Mouse (Mus musculus) E14TG2a.4 (cell line): Measurements from ENCODE around the gene Gbf1.

Source experiments
- CTCF ChIP-seq: conservative IDR thresholded peaks from 2 replicates; pipeline ENCODE4 v1.5.1; 2014; ENCODE audit warnings: low read length
- NANOG ChIP-seq: IDR thresholded peaks from 2 replicates; pipeline ENCODE4 v1.6.1; 2014; ENCODE audit warnings: borderline replicate concordance, low read length, mixed read lengths
- POU5F1 ChIP-seq: IDR thresholded peaks from 2 replicates; pipeline ENCODE4 v1.6.1; 2014; ENCODE audit warnings: low read length, borderline replicate concordance

GRCm38 (mm10) chr19:46308706-46309435, 156.6 kb downstream of the Gbf1 start:
- TF ChIP-seq CTCF, result peak; percentile 19; the same call in 1 of the 2 replicates
- no peak for TF ChIP-seq NANOG
- TF ChIP-seq POU5F1, result no peak
